ENCODE assay signal across 29 mouse cellular contexts in genomic region chr9:122378986-122379385, GRCm38 (mm10). TPM values are rescaled to one million over a fixed set of nuclear protein-coding genes. Genes with fewer than 3 reads are reported as not detected.
DNase-seq lines count a peak whose midpoint lies in the region; ATAC-seq and TF ChIP-seq lines count a peak whose summit lies in the region.
"Had no signal": no experiment of that assay in that cellular context is flagged by ENCODE, and none has a peak within 500 bp of the region (broad histone marks: within the 10 kb centered on the region; RNA-seq: fewer than 3 reads in every experiment).

No protein-coding gene starts in this region.

- no peak for TF ChIP-seq CTCF in stomach, postnatal 0 days (IDR thresholded peaks at IDR 0.05; ENCODE audit: low read depth)

- H3K36me3 ChIP-seq in heart, embryonic 10.5 days = peaks cover 22% of the 10 kb centered on the region
- peaks cover 2% of the 10 kb centered on the region; the same call in 1 of the 2 replicates for H3K36me3 ChIP-seq in stomach, postnatal 0 days (ENCODE audit: control insufficient read depth, insufficient read depth, low read length)

- TF ChIP-seq EP300 in stomach, postnatal 0 days (optimal IDR thresholded peaks at IDR 0.05) = no peak

- intact Hi-C loops in heart, postnatal 36 days (cut with DNase I) = no loop called here

- WGBS in heart, embryonic 10.5 days = 83% methylated on average over 6 of the region's 6 CpGs
- WGBS in stomach, postnatal 0 days = 64% methylated on average over 6 of the region's 6 CpGs

- no peaks in the 10 kb centered on the region for H3K9me3 ChIP-seq in heart, embryonic 10.5 days
- H3K9me3 ChIP-seq in stomach, postnatal 0 days (ENCODE audit: control insufficient read depth, low read length) = no peaks in the 10 kb centered on the region
- H3K9me3 ChIP-seq: embryonic facial prominence, embryonic 12.5 days; embryonic facial prominence, embryonic 15.5 days; G1E; heart, embryonic 13.5 days; hindbrain, embryonic 10.5 days; hindbrain, embryonic 13.5 days had no signal

- H3K9ac ChIP-seq in stomach, postnatal 0 days (ENCODE audit: low read length) = no peak overlapping the region
- H3K9ac ChIP-seq: embryonic facial prominence, embryonic 12.5 days; embryonic facial prominence, embryonic 15.5 days; forebrain, postnatal 0 days; heart, embryonic 13.5 days; hindbrain, embryonic 13.5 days had no signal

- no peak overlapping the region for H3K4me2 ChIP-seq in stomach, postnatal 0 days (replicated peaks; ENCODE audit: low read depth)
- H3K4me2 ChIP-seq: embryonic facial prominence, embryonic 12.5 days; embryonic facial prominence, embryonic 15.5 days; heart, embryonic 13.5 days; hindbrain, embryonic 13.5 days had no signal

- no peaks in the 10 kb centered on the region for H3K27me3 ChIP-seq in heart, embryonic 10.5 days (ENCODE audit: insufficient read depth, poor library complexity, severe bottlenecking)
- H3K27me3 ChIP-seq in stomach, postnatal 0 days (ENCODE audit: control insufficient read depth, insufficient read depth, low read length) = no peaks in the 10 kb centered on the region
- H3K27me3 ChIP-seq: CH12.LX; embryonic facial prominence, embryonic 12.5 days; embryonic facial prominence, embryonic 15.5 days; heart, embryonic 13.5 days; Patski had no signal

- ATAC-seq in stomach, postnatal 0 days (ENCODE audit: low FRiP score, low TSS enrichment) = peak; percentile 73
- ATAC-seq in megakaryocyte-erythroid progenitor cell, adult 5-6 weeks (replicated peaks; ENCODE audit: low FRiP score, low TSS enrichment, poor library complexity, severe bottlenecking) = no peak
- ATAC-seq: forebrain, embryonic 14.5 days; forebrain, postnatal 0 days; hindbrain, embryonic 16.5 days; inflammation-experienced regulatory T-cells, adult 6 months; intestine, embryonic 16.5 days; Patski had no signal

- peak; percentile 24 for DNase-seq in adrenal gland, postnatal 10 days
- DNase-seq in adrenal gland, adult 2 months = no peak
- peak; percentile 73 for DNase-seq in heart, embryonic 10.5 days (ENCODE audit: low spot score)
- no peak for DNase-seq in heart, postnatal 36 days
- peak; percentile 13 for DNase-seq in MN1 (ENCODE audit: low spot score)
- DNase-seq in stomach, postnatal 0 days (ENCODE audit: low spot score) = peak; percentile 25
- no peak for DNase-seq in cerebellum, adult 11-12 months
- DNase-seq: adrenal gland, adult 8-10 months; cerebellum, adult 11 months; cerebellum, adult 9-10 months; forebrain, postnatal 0 days; gastrocnemius, adult 2 months; gastrocnemius, postnatal 14 days; heart, adult 18-20 months; kidney, adult 18-20 months; kidney, adult 9 months had no signal

- H3K4me3 ChIP-seq in heart, embryonic 10.5 days = no peak overlapping the region
- no peak overlapping the region for H3K4me3 ChIP-seq in stomach, postnatal 0 days (ENCODE audit: low read depth, low read length)
- H3K4me3 ChIP-seq: embryonic facial prominence, embryonic 12.5 days; embryonic facial prominence, embryonic 15.5 days; gastrocnemius, adult 2 months; heart, embryonic 13.5 days; hindbrain, embryonic 10.5 days; hindbrain, embryonic 13.5 days had no signal

- no peak overlapping the region for H3K27ac ChIP-seq in heart, embryonic 10.5 days
- no peak overlapping the region for H3K27ac ChIP-seq in stomach, postnatal 0 days (replicated peaks)
- H3K27ac ChIP-seq: embryonic facial prominence, embryonic 12.5 days; embryonic facial prominence, embryonic 15.5 days; gastrocnemius, adult 2 months; heart, embryonic 13.5 days; hindbrain, embryonic 10.5 days; hindbrain, embryonic 13.5 days had no signal

- no peaks in the 10 kb centered on the region; the same call in 1 of the 2 replicates for H3K4me1 ChIP-seq in heart, embryonic 10.5 days
- H3K4me1 ChIP-seq in stomach, postnatal 0 days (replicated peaks; ENCODE audit: control insufficient read depth, insufficient read depth) = no peaks in the 10 kb centered on the region
- H3K4me1 ChIP-seq: embryonic facial prominence, embryonic 12.5 days; embryonic facial prominence, embryonic 15.5 days had no signal

RNA-seq across cellular contexts. Expression of gene Abhd5, which starts 27.6 kb away (rescaled TPM):
- total RNA-seq in adrenal gland, postnatal 10 days (2021) = 10 to 100 TPM; 65.3 to 82.8 TPM
- 100 to 1,000 TPM in 1 of 2 experiments, 10 to 100 TPM in 1; 90.4 to 137 TPM for total RNA-seq in adrenal gland, adult 2 months (2021)
- polyA plus RNA-seq in adrenal gland, adult 2 months (2012; rRNA removed) = 14.7 and 17.6 TPM in 2 replicates
- 17.2 and 18.8 TPM in 2 replicates for polyA plus RNA-seq in heart, embryonic 10.5 days (2016; fragmentation: Nextera tagmentation; extraction: Ambion mirVana)
- 10 to 100 TPM; 57.9 to 67.5 TPM for total RNA-seq in heart, postnatal 36 days (2021)
- polyA plus RNA-seq in stomach, postnatal 0 days (2015; fragmentation: Nextera tagmentation; extraction: Ambion mirVana) = 39.4 and 45.1 TPM in 2 replicates
- 23.6 and 30.9 TPM in 2 replicates for total RNA-seq in megakaryocyte-erythroid progenitor cell, adult 5-6 weeks (2014; fragmentation: Nextera tagmentation)
- 17.7 and 26.4 TPM in 2 replicates for total RNA-seq in megakaryocyte-erythroid progenitor cell, adult 5-6 weeks (2017)

Comparison
In these comparisons a context has a peak if more than half of its experiments do, and no peak if none do; other contexts are left out.
1. DNase-seq: peak in adrenal gland, postnatal 10 days (single experiment), heart, embryonic 10.5 days (single experiment), MN1 (single experiment) and stomach, postnatal 0 days (single experiment); none in adrenal gland, adult 2 months (single experiment), heart, postnatal 36 days (0 of 2) and cerebellum, adult 11-12 months (single experiment).